Mouse (Mus musculus) cerebellum, adult 18-20 months (tissue): ENCODE measurements at regions not wholly inside any gene's neighbourhood (a gene's known extent, or its start where the extent isn't known, plus 50 kb on each side); places are given as distances from the start of the nearest gene placed in this dataset.

Experiments used
- DNase-seq, 2 experiments: peaks; one replicate each; pipeline ENCODE4 v3.0.0; 2021

GRCm38 (mm10) chr8:97866148-97866547, 1550.1 kb downstream of the Cdh8 start:
- no peak for DNase-seq

GRCm38 (mm10) chr8:97861511-97861910, 1554.8 kb downstream of the Cdh8 start:
- peak in 1 of 2 experiments; percentile 1 for DNase-seq

GRCm38 (mm10) chr8:97860201-97860600, 1556.1 kb downstream of the Cdh8 start:
- DNase-seq = no peak

- no peak for DNase-seq
These were observed 1559.0 kb downstream of the Cdh8 start for GRCm38 (mm10) chr8:97857252-97857651.
